Mouse (Mus musculus) inflammation-experienced regulatory T-cells, adult 6 months (primary cell): ENCODE measurements around the gene Acbd4. TPM values are rescaled to one million over a fixed set of nuclear protein-coding genes. Genes with fewer than 3 reads are reported as not detected.

Source experiments
- ATAC-seq: one replicate; pipeline ENCODE4 v1.8.0; 2017
- polyA plus RNA-seq, 3 experiments: library from polyadenylated mRNA; unstranded; fragments of 100-300 nt; shearing (Covaris generic); gene quantifications; one replicate each; pipeline ENCODE4 v1.2.1; 2017

Acbd4 gene
- polyA plus RNA-seq, 3 experiments from 2014 or later = 21.5 to 28.5 (median 25.4) TPM

DNA sequence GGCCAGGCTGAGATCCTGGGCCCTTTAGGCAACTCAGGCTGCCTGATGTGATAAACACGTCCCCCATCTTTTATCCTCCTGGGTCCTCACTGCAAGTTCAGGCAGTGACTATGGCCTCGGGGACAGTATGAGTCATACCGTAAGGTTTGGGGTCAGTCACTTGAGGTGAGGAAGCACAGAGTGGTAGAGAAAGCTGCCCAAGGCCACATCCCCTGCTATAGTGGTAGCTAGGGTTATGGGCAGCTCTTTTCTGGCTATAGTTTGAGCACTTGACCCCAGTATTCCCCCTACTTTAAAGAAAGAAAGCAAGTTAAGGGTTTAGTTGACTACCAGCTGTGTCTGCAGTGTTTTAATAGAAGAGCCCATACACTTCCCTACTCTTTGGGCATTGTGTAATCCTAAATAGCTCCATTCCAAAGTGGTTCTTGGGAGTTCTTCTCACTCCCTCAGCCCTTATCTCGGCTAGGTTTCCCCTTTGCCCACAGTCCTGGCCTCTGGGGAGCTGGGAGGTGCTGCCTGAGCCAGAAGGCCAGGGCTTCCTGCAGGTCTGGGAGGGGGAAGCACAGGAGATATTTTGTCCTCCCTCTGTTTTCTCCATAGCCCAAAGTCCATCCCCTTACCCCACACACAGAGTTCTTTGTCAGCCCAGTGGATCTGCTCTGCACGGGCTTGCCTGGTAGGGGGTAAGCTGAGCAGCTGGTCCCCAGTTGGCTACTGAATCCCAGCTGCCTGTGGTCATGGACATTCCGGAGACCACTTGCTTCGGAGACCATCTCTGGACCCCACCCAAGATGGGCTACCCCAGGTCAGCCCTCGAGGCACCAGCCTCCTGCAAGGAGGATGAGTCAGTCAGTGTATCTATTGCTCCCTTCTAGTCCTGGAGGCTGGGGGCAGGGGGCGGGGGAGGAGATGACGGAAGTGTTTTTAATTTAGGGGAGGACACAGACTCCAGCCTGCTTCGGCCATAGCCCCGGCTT, 43.1 kb downstream of the Acbd4 start:
- no peak for ATAC-seq

DNA sequence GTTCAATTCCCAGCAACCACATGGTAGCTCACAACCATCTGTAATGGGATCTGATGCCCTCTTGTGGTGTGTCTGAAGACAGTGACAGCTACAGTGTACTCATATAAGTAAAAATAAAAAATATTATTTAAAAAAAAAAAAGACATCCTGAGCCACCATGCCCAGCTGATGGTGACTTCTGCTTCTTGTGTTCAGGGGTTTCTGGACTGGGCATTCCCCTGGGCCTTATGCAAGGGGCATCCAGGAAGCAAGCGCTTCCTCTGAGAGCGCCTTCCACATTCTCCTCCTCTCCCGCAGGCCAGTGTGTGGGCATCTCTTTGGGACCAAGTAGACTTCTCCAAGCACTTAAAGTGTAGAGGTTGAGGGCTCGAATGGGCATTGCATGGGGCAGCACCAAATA, 44.9 kb downstream of the Acbd4 start:
- ATAC-seq = no peak

DNA sequence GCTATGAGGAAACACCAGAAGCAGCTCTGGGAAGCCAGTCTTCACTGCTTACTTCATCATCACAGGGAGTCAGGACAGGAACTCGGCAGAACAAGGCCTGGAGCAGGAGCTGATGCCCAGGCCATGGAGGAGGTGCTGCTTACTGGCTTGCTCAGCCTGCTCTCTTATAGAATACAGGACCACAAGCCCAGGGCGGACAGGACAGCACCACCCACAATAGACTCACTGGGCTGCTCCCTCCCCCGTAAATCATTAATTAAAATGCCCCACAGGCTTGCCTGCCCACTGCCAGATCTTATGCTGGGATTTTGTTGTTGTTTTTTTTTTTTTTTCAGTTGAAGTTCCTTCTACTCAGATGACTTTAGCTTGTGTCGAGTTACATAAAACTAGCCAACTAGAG, 46.3 kb downstream of the Acbd4 start:
- ATAC-seq = no peak

DNA sequence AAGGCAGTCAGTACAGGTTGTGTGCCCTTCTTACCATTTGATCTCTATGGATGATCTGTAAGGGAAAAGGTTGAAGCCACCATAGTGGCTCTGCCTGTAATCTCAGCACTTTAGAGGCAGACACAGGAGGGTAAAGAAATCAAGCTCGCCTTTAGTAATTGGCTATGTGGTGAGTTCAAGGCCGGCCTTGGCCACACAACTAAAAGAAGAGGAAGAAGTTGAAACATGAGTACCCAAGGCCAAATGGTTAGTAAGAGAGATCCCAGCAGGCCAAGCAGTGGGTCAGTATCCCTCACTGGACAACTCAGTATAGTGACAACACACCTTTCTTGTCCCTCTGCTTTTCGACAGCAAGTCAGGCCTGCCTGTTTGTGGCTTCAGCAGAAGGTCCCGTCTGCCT, 48.3 kb downstream of the Acbd4 start:
- ATAC-seq = no peak

DNA sequence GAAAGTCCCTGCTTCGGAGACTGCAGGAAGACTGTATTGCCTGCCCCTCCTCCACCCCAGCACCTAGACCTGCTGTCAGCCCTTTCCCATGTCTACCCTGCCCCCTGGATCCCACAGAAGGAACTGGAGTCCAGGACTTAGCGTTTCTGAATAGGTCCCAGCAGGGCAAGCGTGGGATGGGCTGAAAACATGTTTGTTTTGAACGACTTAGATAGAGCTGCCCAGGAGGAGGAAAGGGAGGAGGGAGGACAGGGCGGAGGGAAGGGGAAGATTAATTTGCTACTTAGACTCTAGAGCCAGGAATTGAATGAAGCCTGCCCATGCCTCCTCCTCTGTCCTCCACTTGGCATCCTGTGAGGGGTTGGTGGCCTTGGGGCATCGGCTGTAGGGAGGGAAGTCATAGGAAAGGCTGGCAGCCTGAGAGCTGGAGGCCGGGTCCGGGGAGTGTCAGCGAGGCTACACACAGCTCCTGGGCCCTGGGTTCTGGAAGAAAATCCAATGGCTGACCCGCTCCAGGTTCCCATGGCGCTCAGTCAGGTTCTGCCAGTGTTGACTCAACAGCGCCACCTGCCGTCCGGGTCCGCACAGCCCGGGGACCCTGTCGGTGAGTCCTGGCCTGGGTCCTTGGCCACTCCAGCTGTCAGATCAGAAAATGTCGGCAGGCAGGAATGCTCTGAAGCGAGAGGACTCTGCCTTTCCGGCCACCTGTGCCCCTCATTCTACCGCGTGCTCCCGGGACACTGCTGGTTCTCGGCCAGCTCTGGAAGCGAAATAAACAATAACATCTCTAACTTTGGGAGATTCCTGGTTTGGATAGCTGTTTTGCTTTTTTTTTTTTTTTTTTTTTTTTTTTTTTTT, 57.4 kb downstream of the Acbd4 start:
- ATAC-seq = peak; percentile 95

DNA sequence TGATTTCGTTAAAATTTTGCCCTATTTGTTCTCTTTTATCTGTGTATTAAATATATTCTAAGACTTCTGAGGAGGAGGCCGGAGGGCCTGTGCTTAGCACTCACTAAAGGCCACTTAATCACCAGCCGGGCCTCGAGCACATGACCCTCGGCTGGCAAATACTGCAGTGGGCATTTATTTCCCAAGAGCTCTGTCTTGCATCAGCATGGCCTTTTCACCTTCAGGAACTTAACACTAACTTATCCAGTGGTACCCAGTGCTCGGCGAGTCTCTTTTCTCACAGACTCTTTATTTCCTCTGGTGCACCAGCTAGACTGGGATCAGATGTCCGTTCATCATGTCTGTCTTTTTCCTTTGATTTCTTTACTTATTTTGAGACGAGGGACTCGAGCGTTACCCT, 59.3 kb downstream of the Acbd4 start:
- no peak for ATAC-seq

DNA sequence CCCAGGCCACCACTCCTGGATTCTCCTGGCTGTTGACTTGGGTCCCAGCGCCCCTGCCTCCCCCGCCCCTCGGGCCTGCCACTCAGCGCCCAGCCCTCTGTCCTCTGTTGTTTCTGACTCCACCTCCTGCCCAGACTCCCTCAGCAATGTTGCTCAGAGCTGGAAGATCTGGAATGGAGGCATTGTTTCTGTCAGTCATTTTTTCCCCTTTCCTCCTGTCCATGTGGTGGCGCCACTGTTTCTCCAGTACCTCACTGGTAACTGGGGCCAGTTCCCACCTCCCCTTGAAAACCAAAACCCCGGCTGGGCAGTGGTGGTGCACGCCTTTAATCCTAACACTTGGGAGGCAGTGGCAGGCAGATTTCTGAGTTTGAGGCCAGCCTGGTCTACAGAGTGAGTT, 60.0 kb downstream of the Acbd4 start:
- no peak for ATAC-seq

Other genes with a start within 250 kb of the Acbd4 start
- gene Eftud2, start 220.7 kb upstream of the Acbd4 start, polyA plus RNA-seq = 100 to 1,000 TPM; 111 to 148 (median 126) TPM
- not detected for gene Ccdc103, start 220.5 kb upstream of the Acbd4 start, polyA plus RNA-seq
- not detected for gene Fam187a, start 216.5 kb upstream of the Acbd4 start, polyA plus RNA-seq
- gene Gfap, start 200.8 kb upstream of the Acbd4 start, polyA plus RNA-seq = not detected
- 1 to 10 TPM in 1 of 3 experiments, under 1 TPM in 2; 0.56 to 8.2 (median 0.61) TPM for gene Kif18b, start 176.6 kb upstream of the Acbd4 start, polyA plus RNA-seq
- not detected for gene C1ql1, start 155.0 kb upstream of the Acbd4 start, polyA plus RNA-seq
- gene Nmt1, start 73.5 kb upstream of the Acbd4 start, polyA plus RNA-seq = 100 to 1,000 TPM in 2 of 3 experiments, 10 to 100 TPM in 1; 63.6 to 113 (median 106) TPM
- gene Dcakd, start 73.3 kb upstream of the Acbd4 start, polyA plus RNA-seq = 10 to 100 TPM; 19.9 to 27.5 (median 25.4) TPM
- not detected for gene Plcd3, start within 50 bp of the Acbd4 start, polyA plus RNA-seq
- gene Hexim1, start 14.5 kb downstream of the Acbd4 start, polyA plus RNA-seq = 1 to 10 TPM; 3.0 to 3.7 (median 3.5) TPM
- 1 to 10 TPM in 2 of 3 experiments, under 1 TPM in 1; 0.44 to 2.1 (median 2.0) TPM for gene Hexim2, start 30.7 kb downstream of the Acbd4 start, polyA plus RNA-seq
- 10 to 100 TPM; 52.9 to 64.4 (median 60.6) TPM for gene Fmnl1, start 69.4 kb downstream of the Acbd4 start, polyA plus RNA-seq
- not detected for gene 1700023F06Rik, start 106.9 kb downstream of the Acbd4 start, polyA plus RNA-seq
- gene Spata32, start 116.8 kb downstream of the Acbd4 start, polyA plus RNA-seq = not detected
- gene Map3k14, start 165.8 kb downstream of the Acbd4 start, polyA plus RNA-seq = 10 to 100 TPM; 19.9 to 41.4 (median 31.4) TPM